Comparison of ENCODE assay signal across 9 mouse cellular contexts in genomic region chrX:100728947-100729346, GRCm38 (mm10). TPM values are rescaled to one million over a fixed set of nuclear protein-coding genes. Genes with fewer than 3 reads are reported as not detected.
DNase-seq lines count a peak whose midpoint lies in the region; ATAC-seq lines count a peak whose summit lies in the region.
"Had no signal": no experiment of that assay in that cellular context is flagged by ENCODE, and none has a peak within 500 bp of the region (broad histone marks: within the 10 kb centered on the region; RNA-seq: fewer than 3 reads in every experiment).

No protein-coding gene starts in this region.

- H3K9me3 ChIP-seq in forebrain, embryonic 14.5 days (replicated peaks; ENCODE audit: control insufficient read depth, low read length): no peaks in the 10 kb centered on the region
- H3K9me3 ChIP-seq: embryonic facial prominence, embryonic 12.5 days had no signal

- WGBS in forebrain, embryonic 14.5 days: 26% methylated on average over 1 of the region's 1 CpGs

- H3K27me3 ChIP-seq in forebrain, embryonic 14.5 days (replicated peaks; ENCODE audit: control insufficient read depth, insufficient read depth, low read length): no peaks in the 10 kb centered on the region

- 0 out of 2 replicates have a peak, but pooled peaks cover 15% of the 10 kb centered on the region for H3K36me3 ChIP-seq in forebrain, embryonic 14.5 days (ENCODE audit: control insufficient read depth, insufficient read depth, low read length)

- H3K4me2 ChIP-seq in forebrain, embryonic 14.5 days (ENCODE audit: low read length): no peak overlapping the region

- ATAC-seq in forebrain, embryonic 14.5 days: peak; percentile 78

- intact Hi-C loops in heart, postnatal 25 days (cut with DNase I): no loop called here

- no peak overlapping the region for H3K9ac ChIP-seq in forebrain, embryonic 14.5 days (ENCODE audit: low read length)
- H3K9ac ChIP-seq: embryonic facial prominence, embryonic 12.5 days had no signal

- H3K4me1 ChIP-seq in forebrain, embryonic 14.5 days (ENCODE audit: control insufficient read depth, insufficient read depth, low read length): peaks cover 7% of the 10 kb centered on the region

- DNase-seq in heart, adult 8-10 months (ENCODE audit: low spot score): peak; percentile 26
- no peak for DNase-seq in heart, postnatal 25 days (ENCODE audit: low spot score)
- peak; percentile 63 for DNase-seq in Muller cell, postnatal 12 days (ENCODE audit: inconsistent ontology term)
- DNase-seq in forebrain, embryonic 14.5 days (ENCODE audit: low spot score): peak; percentile 78
- peak; percentile 64 for DNase-seq in kidney, postnatal 14 days
- peak; percentile 27 for DNase-seq in testis, postnatal 14 days (ENCODE audit: low spot score)
- no peak for DNase-seq in urinary bladder, postnatal 4 days (ENCODE audit: low spot score in 2 of 2)
- no peak for DNase-seq in urinary bladder, postnatal 25 days (ENCODE audit: low spot score)

- peak overlapping the region; percentile 52; the same call in 1 of the 2 replicates for H3K27ac ChIP-seq in forebrain, embryonic 14.5 days (ENCODE audit: low read depth, low read length)
- H3K27ac ChIP-seq: embryonic facial prominence, embryonic 12.5 days had no signal

- no peak overlapping the region for H3K4me3 ChIP-seq in forebrain, embryonic 14.5 days (ENCODE audit: low read depth, low read length)
- H3K4me3 ChIP-seq: embryonic facial prominence, embryonic 12.5 days had no signal

RNA-seq across cellular contexts. Expression of gene Gdpd2, which starts 0.7 kb away (rescaled TPM):
- not detected for total RNA-seq in heart, adult 8-10 months (2022)
- not detected for total RNA-seq in heart, postnatal 25 days (2021)
- polyA plus RNA-seq in forebrain, embryonic 14.5 days (2014; fragmentation: Nextera tagmentation; extraction: Ambion mirVana): 12.7 and 13.4 TPM in 2 replicates

RNA-seq across cellular contexts. Expression of gene Dlg3, which starts 38.6 kb away (rescaled TPM):
- 1 to 10 TPM; 2.0 to 4.3 (median 2.8) TPM for total RNA-seq in heart, adult 8-10 months (2022)
- total RNA-seq in heart, postnatal 25 days (2021): 1 to 10 TPM; 3.2 to 3.4 TPM
- 14.0 and 15.5 TPM in 2 replicates for polyA plus RNA-seq in forebrain, embryonic 14.5 days (2014; fragmentation: Nextera tagmentation; extraction: Ambion mirVana)

Comparison
In these comparisons a context has a peak if more than half of its experiments do, and no peak if none do; other contexts are left out.
1. DNase-seq: peak in heart, adult 8-10 months (single experiment), Muller cell, postnatal 12 days (single experiment), forebrain, embryonic 14.5 days (single experiment), kidney, postnatal 14 days (single experiment) and testis, postnatal 14 days (single experiment); none in heart, postnatal 25 days (single experiment), urinary bladder, postnatal 4 days (0 of 2) and urinary bladder, postnatal 25 days (single experiment).